Mouse (Mus musculus): Measurements from ENCODE around the gene Rps23.

DNA sequence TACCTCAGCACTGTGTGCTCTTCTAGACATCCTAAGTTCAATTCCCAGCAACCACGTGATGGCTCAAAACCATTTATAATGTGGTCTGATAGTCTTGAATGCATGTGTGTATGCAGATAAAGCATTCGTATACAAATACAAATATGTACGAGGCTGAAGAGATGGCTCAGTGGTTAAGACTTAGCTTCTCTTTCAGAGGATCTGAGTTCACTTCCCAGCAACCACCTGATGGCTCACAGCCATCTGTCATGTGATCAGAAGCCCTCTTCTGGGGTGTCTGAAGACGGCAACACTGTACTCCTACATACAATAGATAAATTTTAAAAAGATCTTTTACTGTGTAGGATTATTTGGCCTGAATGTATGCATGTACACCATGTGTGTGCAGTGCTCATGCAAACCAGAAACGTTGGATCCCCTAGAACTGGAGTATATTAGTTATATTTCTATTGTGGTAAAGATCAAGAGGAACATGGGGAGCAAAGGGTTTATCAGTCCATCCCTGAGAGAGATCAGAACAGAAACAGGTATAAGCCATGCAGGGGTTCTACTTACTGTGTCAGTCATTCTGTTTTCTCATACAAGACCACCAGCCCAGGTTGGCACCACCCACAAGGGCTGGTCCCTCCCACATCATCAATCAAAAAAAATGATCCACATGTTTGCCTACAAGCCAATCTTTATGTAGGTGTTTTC lies 4.3 kb downstream of the Rps23 start:
- TF ChIP-seq CTCF (conservative IDR thresholded peaks at IDR 0.05; ENCODE audit: low read length) (no peak), POU5F1 (IDR thresholded peaks at IDR 0.05; ENCODE audit: borderline replicate concordance, low read length) (no peak)

Data from E14TG2a.4 (cell line).